Mouse (Mus musculus): ENCODE results near the gene Tm7sf3.
A peak's percentile ranks its signal among the peaks of the same experiment; 100 is the strongest.

Tm7sf3 gene

DNA sequence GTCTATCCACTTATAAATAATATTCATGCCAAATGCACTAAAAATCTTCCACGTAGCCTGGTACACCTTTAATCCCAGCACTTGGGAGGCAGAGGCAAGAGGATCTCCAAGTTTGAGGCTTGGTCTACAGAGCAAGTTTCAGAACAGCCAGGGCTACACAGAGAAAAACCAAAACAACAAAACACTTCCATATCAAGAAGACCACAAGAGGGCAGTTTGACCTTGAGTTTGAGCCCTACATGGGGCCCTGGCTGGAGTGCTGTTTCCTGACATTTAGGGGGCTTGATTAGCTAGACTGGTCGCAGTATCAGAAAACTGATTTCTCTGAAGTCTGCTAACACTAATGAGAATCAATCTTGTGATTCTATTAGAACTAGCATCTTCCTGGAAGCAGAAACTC lies 18.0 kb upstream of the Tm7sf3 start:
- peak; percentile 33 for DNase-seq (ENCODE audit: low read depth, low spot score)

GRCm38 (mm10) chr6:146653197-146653596 lies 10.6 kb upstream of the Tm7sf3 start:
- DNase-seq (ENCODE audit: low read depth, low spot score), result no peak

GRCm38 (mm10) chr6:146651431-146651830 lies 8.8 kb upstream of the Tm7sf3 start:
- no peak for DNase-seq (ENCODE audit: low read depth, low spot score)

GRCm38 (mm10) chr6:146650013-146650412 lies 7.4 kb upstream of the Tm7sf3 start:
- DNase-seq (ENCODE audit: low read depth, low spot score), result no peak

GRCm38 (mm10) chr6:146643184-146643570 lies 553 bp upstream of the Tm7sf3 start:
- peak; percentile 65 for DNase-seq (ENCODE audit: low read depth, low spot score)

- DNase-seq (ENCODE audit: low read depth, low spot score), result peak; percentile 73
Measured at GRCm38 (mm10) chr6:146641621-146642210, 908 bp downstream of the Tm7sf3 start.

GRCm38 (mm10) chr6:146640991-146641390 lies 1.6 kb downstream of the Tm7sf3 start:
- no peak for DNase-seq (ENCODE audit: low read depth, low spot score)

DNA sequence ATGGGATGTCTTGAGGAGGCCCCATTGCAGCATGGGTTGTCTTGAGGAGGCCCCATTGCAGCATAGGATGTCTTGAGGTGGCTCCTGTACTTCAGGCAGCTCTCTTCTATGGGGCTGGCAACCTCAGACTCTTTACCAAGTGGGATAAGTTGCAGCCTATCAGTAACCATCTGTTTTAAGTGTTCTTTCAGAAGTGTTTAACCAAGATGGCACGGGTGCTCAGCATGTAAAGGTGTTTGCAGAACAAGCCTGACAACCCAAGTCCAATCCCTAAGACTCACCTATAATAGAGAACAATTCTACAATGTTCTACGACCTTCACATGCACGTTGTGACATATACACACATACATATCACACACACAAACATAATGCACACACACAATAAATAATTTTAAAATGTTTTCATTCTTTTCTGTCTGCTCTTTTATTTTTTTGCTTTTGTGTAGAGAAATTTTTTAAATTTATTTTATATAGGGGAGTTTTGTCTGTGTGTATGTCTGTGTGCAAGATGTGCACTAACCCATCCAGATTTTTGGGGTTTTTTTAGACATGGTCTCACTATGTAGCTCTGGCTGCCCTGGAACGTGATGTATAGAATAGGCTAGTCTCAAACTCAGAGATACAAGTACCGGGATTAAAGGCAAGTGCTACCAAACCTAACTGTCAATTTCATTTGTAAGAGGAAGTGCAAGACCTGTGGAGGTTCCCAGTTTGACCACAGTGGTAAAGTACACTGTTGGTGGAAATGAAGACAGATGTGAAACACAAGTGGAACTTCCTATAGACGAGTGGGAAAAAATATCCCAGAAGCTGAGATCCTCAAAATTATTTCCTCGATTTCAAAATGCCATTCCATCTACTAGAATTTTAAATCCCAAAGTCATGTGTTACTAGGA lies 2.3 kb downstream of the Tm7sf3 start:
- DNase-seq (ENCODE audit: low read depth, low spot score), result no peak

DNA sequence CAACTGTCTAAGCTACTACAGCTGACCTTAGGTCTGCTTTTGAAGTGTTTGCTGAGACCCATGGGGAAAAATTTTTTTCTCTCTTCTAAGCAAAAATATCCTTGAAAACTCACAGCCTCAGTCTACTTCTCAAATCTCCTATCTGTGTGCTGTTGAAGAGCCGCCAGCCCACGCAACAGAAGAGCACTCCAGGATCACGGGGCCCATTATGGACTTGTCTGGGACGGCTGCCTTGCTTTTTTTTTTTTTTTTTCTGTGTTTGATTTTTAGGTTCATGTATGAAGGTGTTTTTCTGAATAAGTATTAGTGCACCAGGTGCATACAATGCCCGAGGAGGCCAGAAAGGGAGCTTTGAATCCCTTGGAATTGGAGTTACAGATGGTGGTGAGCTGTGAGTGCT lies 6.1 kb downstream of the Tm7sf3 start:
- no peak for DNase-seq (ENCODE audit: low read depth, low spot score)

- peak; percentile 94 for DNase-seq (ENCODE audit: low read depth, low spot score)
Measured at GRCm38 (mm10) chr6:146634759-146635606, 7.6 kb downstream of the Tm7sf3 start.

DNA sequence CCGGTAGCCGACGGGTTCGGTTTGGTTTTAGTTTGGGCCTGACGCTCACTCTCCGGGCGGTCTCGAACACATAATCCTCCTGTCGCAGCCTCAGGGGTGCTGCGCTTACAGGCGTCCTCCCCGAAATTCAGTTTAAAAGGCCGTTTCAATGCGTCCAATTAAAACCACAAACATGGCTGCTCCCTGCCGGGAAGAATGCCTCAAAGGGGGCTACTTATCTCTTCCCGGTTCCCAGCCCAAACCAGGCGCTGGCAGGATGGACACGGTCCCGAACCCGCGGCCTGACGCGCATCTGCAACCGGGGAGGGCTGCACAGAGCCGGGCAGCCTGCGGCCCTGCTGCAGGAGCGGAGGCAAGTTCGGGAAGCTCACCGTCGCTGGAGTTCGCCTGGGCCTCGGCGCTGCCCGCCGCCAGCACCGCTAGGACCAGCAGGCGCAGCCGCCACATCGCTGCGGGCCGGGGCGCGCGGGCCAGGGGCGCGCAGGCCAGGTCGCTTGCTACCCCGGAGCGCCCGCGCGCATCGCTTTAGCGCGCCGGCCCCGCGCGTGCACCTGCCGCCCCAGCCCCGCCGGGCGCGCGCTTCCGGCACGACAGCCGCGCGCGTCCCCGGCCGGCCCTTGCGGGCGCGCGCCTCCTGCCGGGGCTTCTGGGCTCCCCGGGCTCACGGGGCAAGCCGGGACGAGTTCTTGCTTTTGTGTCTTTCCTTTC lies 8.5 kb downstream of the Tm7sf3 start:
- DNase-seq (ENCODE audit: low read depth, low spot score), result peak; percentile 71

- peak; percentile 55 for DNase-seq (ENCODE audit: low read depth, low spot score)
Measured at GRCm38 (mm10) chr6:146633629-146634014, 9.0 kb downstream of the Tm7sf3 start.

- no peak for DNase-seq (ENCODE audit: low read depth, low spot score)
Measured at GRCm38 (mm10) chr6:146633097-146633496, 9.5 kb downstream of the Tm7sf3 start.

DNA sequence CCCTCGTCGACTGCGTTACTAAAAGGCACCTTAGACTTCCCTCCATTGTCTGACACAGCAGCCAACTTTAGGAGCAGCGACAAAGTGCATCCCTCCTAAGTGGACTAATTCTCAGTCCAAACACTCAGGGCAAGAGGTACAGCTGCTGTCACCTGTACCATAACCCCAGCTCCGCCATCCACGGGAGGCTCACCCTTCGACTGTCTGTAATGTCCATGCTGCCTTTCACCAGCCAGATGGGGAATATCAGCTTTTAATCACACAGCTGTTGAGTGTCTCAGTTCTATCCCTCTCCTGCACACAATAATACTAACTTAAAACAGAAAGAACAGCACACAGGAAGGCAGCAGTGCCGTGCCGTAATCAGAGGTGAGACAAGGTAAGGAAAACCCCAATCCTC lies 10.2 kb downstream of the Tm7sf3 start:
- no peak for DNase-seq (ENCODE audit: low read depth, low spot score)

DNA sequence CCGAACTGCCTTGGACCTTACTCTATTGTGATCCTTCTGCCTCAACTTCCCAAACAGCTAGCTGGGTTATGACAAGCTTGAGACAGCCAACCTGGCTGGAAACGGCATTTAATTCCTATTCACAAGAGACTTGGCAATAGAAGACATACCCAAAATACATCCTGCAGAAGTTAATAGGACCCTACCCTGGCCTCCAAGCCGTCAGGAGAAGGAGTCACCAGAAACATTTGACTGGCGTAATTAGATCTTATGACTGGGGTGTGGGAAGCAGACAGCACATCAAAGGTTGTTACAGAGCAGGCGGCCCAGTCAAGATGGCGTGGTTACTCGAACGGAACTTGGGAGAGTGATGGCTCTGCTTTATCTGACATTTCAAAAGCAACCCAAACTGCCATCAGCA lies 10.8 kb downstream of the Tm7sf3 start:
- peak; percentile 55 for DNase-seq (ENCODE audit: low read depth, low spot score)

DNA sequence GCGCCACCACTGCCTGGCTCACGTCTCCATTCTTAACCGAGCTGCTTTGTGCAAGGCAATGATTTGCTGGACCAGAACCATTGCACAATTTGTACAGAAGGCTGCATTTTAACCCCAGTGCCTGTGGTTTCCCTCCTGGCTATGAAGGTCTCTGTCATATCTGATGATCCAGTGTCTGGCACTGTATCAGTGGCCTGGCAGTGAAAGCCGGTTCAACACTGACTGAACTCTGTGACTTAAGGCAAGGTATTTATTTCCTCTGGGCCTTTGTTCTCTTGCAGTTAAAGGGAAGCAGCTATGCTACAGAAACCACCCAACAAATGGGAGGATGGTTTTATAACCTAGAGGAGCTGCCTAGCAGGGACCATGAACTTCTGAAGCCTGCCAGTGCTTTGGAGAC lies 11.7 kb downstream of the Tm7sf3 start:
- no peak for DNase-seq (ENCODE audit: low read depth, low spot score)

GRCm38 (mm10) chr6:146629781-146630756 lies 12.6 kb downstream of the Tm7sf3 start:
- DNase-seq (ENCODE audit: low read depth, low spot score), result no peak

DNA sequence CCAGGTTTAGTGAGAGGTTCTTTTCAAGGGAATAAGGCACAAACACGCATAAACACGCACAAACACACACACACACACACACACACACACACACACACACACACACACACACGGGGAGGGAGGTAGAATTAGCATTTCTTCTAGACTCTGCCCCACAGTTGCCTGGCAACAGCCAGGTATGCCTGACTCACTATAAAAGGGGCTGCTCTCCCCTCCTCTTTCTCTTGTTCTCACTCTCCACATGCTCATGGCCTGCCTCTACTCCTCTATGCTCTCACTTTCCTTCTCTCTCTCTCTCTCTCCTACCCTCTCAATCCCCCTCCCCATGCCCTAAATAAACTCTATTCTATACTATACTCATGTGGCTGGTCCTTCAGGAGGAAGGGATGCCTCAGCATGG lies 14.5 kb downstream of the Tm7sf3 start:
- no peak for DNase-seq (ENCODE audit: low read depth, low spot score)

DNA sequence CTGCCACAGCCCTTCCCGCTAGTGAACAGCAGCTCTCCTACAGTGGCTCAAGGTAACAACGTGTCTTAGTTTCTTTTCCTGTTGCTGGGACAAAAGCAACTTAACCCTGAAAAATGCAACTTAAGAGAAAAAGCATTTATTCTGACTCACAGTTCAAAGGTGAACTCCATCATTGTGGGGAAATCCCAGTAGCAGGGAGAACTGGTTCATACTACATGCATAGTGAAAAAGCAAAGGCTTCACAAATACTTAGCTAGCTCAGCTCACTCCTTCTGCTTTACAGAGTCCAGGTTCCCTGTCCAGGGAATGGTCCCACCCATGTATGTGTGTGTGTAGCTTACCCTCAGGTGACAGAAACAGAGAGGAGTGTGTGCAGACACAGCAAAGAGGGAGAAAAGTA lies 26.0 kb downstream of the Tm7sf3 start:
- DNase-seq (ENCODE audit: low read depth, low spot score), result no peak

GRCm38 (mm10) chr6:146615891-146616290 lies 26.7 kb downstream of the Tm7sf3 start:
- no peak for DNase-seq (ENCODE audit: low read depth, low spot score)

Measured in ES-CJ7 (cell line).